Mouse (Mus musculus): ENCODE measurements around the gene Plxnc1. TPM values are rescaled to one million over a fixed set of nuclear protein-coding genes. Genes with fewer than 3 reads are reported as not detected.

Gene Plxnc1
- polyA plus RNA-seq, 1 experiment from 2014 or later: 2.5 TPM

GRCm38 (mm10) chr10:94947386-94947785 is 2.8 kb upstream of the Plxnc1 start:
- Histone ChIP-seq H3K36me3 (no peaks in the 10 kb centered on the region), H3K9me3 (replicated peaks) (no peaks in the 10 kb centered on the region), H3K27ac (replicated peaks) (no peak overlapping the region), H3K9ac (no peak overlapping the region), H3K4me2 (replicated peaks) (no peak overlapping the region), H3K4me3 (replicated peaks) (no peak overlapping the region), H3K4me1 (peaks cover 24% of the 10 kb centered on the region), H3K27me3 (peaks cover 47% of the 10 kb centered on the region)
- ATAC-seq (ENCODE audit: insufficient number of reproducible peaks, low FRiP score, low TSS enrichment, low read depth): no peak
- 28% methylated on average over 7 of the region's 7 CpGs for WGBS

- H3K9ac ChIP-seq: peak overlapping the region; percentile 44; the same call in 1 of the 2 replicates
- ATAC-seq (ENCODE audit: insufficient number of reproducible peaks, low FRiP score, low TSS enrichment, low read depth): peak; percentile 41; the same call in 1 of the 2 replicates
- H3K4me3 ChIP-seq (replicated peaks): peak overlapping the region; percentile 66
- peak overlapping the region; percentile 97 for H3K4me2 ChIP-seq (replicated peaks)
- peaks cover 26% of the 10 kb centered on the region for H3K4me1 ChIP-seq
- no peak overlapping the region for H3K27ac ChIP-seq (replicated peaks)
- H3K9me3 ChIP-seq (replicated peaks): no peaks in the 10 kb centered on the region
- H3K27me3 ChIP-seq: peaks cover 56% of the 10 kb centered on the region
- no peaks in the 10 kb centered on the region for H3K36me3 ChIP-seq
- WGBS: under 1% methylated on average over 36 of the region's 36 CpGs
Measured at GRCm38 (mm10) chr10:94945206-94945711, 624 bp upstream of the Plxnc1 start.

- Histone ChIP-seq H3K9ac (peak overlapping the region; percentile 44), H3K9me3 (replicated peaks) (no peaks in the 10 kb centered on the region), H3K27me3 (peaks cover 56% of the 10 kb centered on the region), H3K36me3 (no peaks in the 10 kb centered on the region), H3K4me3 (replicated peaks) (peak overlapping the region; percentile 66), H3K27ac (replicated peaks) (no peak overlapping the region), H3K4me2 (replicated peaks) (peak overlapping the region; percentile 97), H3K4me1 (peaks cover 26% of the 10 kb centered on the region)
- ATAC-seq (ENCODE audit: insufficient number of reproducible peaks, low FRiP score, low TSS enrichment, low read depth): peak; percentile 63
- WGBS: under 1% methylated on average over 110 of the region's 110 CpGs
Measured at GRCm38 (mm10) chr10:94943846-94944690, 567 bp downstream of the Plxnc1 start.

- Histone ChIP-seq H3K4me3 (replicated peaks) (peak overlapping the region; percentile 66), H3K36me3 (no peaks in the 10 kb centered on the region), H3K9ac (peak overlapping the region; percentile 35), H3K4me2 (replicated peaks) (peak overlapping the region; percentile 97), H3K27ac (replicated peaks) (no peak overlapping the region), H3K27me3 (peaks cover 55% of the 10 kb centered on the region), H3K4me1 (peaks cover 26% of the 10 kb centered on the region), H3K9me3 (replicated peaks) (no peaks in the 10 kb centered on the region)
- ATAC-seq (ENCODE audit: insufficient number of reproducible peaks, low FRiP score, low TSS enrichment, low read depth): peak; percentile 1; the same call in 1 of the 2 replicates
- WGBS: under 1% methylated on average over 26 of the region's 26 CpGs
Measured at GRCm38 (mm10) chr10:94943401-94943845, 1.2 kb downstream of the Plxnc1 start.

GRCm38 (mm10) chr10:94942449-94943041 is 2.1 kb downstream of the Plxnc1 start:
- Histone ChIP-seq H3K27me3 (peaks cover 50% of the 10 kb centered on the region), H3K4me3 (replicated peaks) (peak overlapping the region; percentile 66), H3K27ac (replicated peaks) (no peak overlapping the region), H3K9ac (no peak overlapping the region), H3K36me3 (no peaks in the 10 kb centered on the region), H3K9me3 (replicated peaks) (no peaks in the 10 kb centered on the region), H3K4me2 (replicated peaks) (peak overlapping the region; percentile 97), H3K4me1 (peaks cover 26% of the 10 kb centered on the region)
- ATAC-seq (ENCODE audit: insufficient number of reproducible peaks, low FRiP score, low TSS enrichment, low read depth): no peak
- WGBS: 2% methylated on average over 17 of the region's 17 CpGs

- WGBS: 13% methylated on average over 4 of the region's 4 CpGs
- H3K27ac ChIP-seq (replicated peaks): no peak overlapping the region
- peaks cover 43% of the 10 kb centered on the region for H3K27me3 ChIP-seq
- H3K4me1 ChIP-seq: peaks cover 26% of the 10 kb centered on the region
- no peak for ATAC-seq (ENCODE audit: insufficient number of reproducible peaks, low FRiP score, low TSS enrichment, low read depth)
- no peak overlapping the region for H3K9ac ChIP-seq
- H3K4me2 ChIP-seq (replicated peaks): no peak overlapping the region
- H3K9me3 ChIP-seq (replicated peaks): no peaks in the 10 kb centered on the region
- no peak overlapping the region for H3K4me3 ChIP-seq (replicated peaks)
- no peaks in the 10 kb centered on the region for H3K36me3 ChIP-seq
Measured at GRCm38 (mm10) chr10:94941551-94941950, 3.1 kb downstream of the Plxnc1 start.

- WGBS: 24% methylated on average over 7 of the region's 7 CpGs
- H3K27ac ChIP-seq (replicated peaks): no peak overlapping the region
- H3K36me3 ChIP-seq: no peaks in the 10 kb centered on the region
- H3K9ac ChIP-seq: no peak overlapping the region
- H3K4me2 ChIP-seq (replicated peaks): no peak overlapping the region
- H3K27me3 ChIP-seq: peaks cover 35% of the 10 kb centered on the region
- H3K4me3 ChIP-seq (replicated peaks): no peak overlapping the region
- no peak for ATAC-seq (ENCODE audit: insufficient number of reproducible peaks, low FRiP score, low TSS enrichment, low read depth)
- H3K9me3 ChIP-seq (replicated peaks): no peaks in the 10 kb centered on the region
- peaks cover 26% of the 10 kb centered on the region for H3K4me1 ChIP-seq
Measured at GRCm38 (mm10) chr10:94940786-94941185, 3.8 kb downstream of the Plxnc1 start.

GRCm38 (mm10) chr10:94940061-94940460 is 4.6 kb downstream of the Plxnc1 start:
- Histone ChIP-seq H3K27me3 (peaks cover 28% of the 10 kb centered on the region), H3K9me3 (replicated peaks) (no peaks in the 10 kb centered on the region), H3K27ac (replicated peaks) (no peak overlapping the region), H3K9ac (no peak overlapping the region), H3K36me3 (no peaks in the 10 kb centered on the region), H3K4me3 (replicated peaks) (no peak overlapping the region), H3K4me2 (replicated peaks) (no peak overlapping the region), H3K4me1 (peaks cover 23% of the 10 kb centered on the region)
- 28% methylated on average over 2 of the region's 2 CpGs for WGBS
- no peak for ATAC-seq (ENCODE audit: insufficient number of reproducible peaks, low FRiP score, low TSS enrichment, low read depth)

GRCm38 (mm10) chr10:94938899-94939298 is 5.7 kb downstream of the Plxnc1 start:
- 91% methylated on average over 2 of the region's 2 CpGs for WGBS
- Histone ChIP-seq H3K4me2 (replicated peaks) (no peak overlapping the region), H3K27me3 (peaks cover 23% of the 10 kb centered on the region), H3K4me1 (peaks cover 17% of the 10 kb centered on the region), H3K27ac (replicated peaks) (no peak overlapping the region), H3K9me3 (replicated peaks) (no peaks in the 10 kb centered on the region), H3K4me3 (replicated peaks) (no peak overlapping the region), H3K9ac (no peak overlapping the region), H3K36me3 (no peaks in the 10 kb centered on the region)
- ATAC-seq (ENCODE audit: insufficient number of reproducible peaks, low FRiP score, low TSS enrichment, low read depth): no peak

GRCm38 (mm10) chr10:94938320-94938719 is 6.3 kb downstream of the Plxnc1 start:
- ATAC-seq (ENCODE audit: insufficient number of reproducible peaks, low FRiP score, low TSS enrichment, low read depth): no peak
- H3K9me3 ChIP-seq (replicated peaks): no peaks in the 10 kb centered on the region
- H3K27ac ChIP-seq (replicated peaks): no peak overlapping the region
- no peak overlapping the region for H3K4me2 ChIP-seq (replicated peaks)
- WGBS: 89% methylated on average over 6 of the region's 6 CpGs
- H3K4me1 ChIP-seq: peaks cover 11% of the 10 kb centered on the region
- H3K4me3 ChIP-seq (replicated peaks): no peak overlapping the region
- no peak overlapping the region for H3K9ac ChIP-seq
- H3K27me3 ChIP-seq: peaks cover 17% of the 10 kb centered on the region
- no peaks in the 10 kb centered on the region for H3K36me3 ChIP-seq

- Histone ChIP-seq H3K9ac (no peak overlapping the region), H3K4me2 (replicated peaks) (no peak overlapping the region), H3K27ac (replicated peaks) (no peak overlapping the region), H3K4me1 (no peaks in the 10 kb centered on the region), H3K27me3 (no peaks in the 10 kb centered on the region), H3K4me3 (replicated peaks) (no peak overlapping the region), H3K36me3 (no peaks in the 10 kb centered on the region), H3K9me3 (replicated peaks) (no peaks in the 10 kb centered on the region)
- WGBS: 74% methylated on average over 4 of the region's 4 CpGs
- ATAC-seq (ENCODE audit: insufficient number of reproducible peaks, low FRiP score, low TSS enrichment, low read depth): no peak
Measured at GRCm38 (mm10) chr10:94935270-94935669, 9.4 kb downstream of the Plxnc1 start.

Measured in embryonic facial prominence, embryonic 15.5 days (tissue).